Comparison of ENCODE assay signal across 9 mouse cellular contexts in the genomic region with DNA sequence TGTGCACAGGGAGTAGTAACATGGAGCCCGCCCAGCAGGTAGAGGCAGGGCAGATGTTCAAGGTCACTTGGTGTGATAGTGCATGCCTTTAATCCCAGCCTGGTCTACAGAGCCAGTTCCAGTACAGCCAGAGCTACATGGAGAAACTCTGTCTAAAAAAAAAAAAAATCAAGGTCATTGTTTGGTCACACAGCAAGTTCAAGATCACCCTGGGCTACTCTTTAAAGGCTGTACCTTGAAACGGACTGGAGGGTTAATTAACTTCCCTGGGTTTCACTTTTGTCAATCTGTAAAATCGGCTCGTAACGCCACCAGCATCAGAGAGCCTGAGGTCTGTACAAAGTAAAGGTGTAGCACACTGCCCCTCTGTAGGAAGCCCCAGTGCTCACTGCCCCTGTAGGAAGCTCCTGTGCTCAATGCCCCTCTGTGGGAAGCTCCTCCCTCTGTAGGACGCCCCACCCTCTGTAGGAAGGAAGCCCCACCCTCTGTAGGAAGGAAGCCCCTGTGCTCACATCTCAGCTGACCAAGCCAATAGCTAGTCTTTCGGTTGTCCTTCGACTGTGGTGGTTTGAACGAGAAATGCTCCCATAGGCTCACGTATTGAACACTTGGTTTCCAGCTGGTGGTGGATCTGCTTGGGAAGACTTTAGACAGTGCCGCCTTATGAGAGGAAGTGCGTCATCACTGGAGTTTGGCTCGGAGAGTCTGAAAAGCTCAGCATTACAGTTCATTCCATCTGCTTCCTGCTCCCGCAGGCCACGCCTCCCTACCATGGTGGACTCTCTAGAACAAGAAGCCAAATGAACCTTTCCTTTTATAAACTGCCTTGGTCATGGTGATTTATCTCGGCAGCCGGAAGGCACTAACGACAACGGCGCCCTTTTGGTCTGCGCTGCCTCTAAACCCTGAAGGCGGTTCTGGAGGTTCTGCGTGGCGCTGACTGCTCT. TPM values are rescaled to one million over a fixed set of nuclear protein-coding genes. Genes with fewer than 3 reads are reported as not detected.
A peak's percentile ranks its signal among the peaks of the same experiment; 100 is the strongest.
DNase-seq lines count a peak whose midpoint lies in the region; ATAC-seq and TF ChIP-seq lines count a peak whose summit lies in the region.
"Had no signal": no experiment of that assay in that cellular context is flagged by ENCODE, and none has a peak within 500 bp of the region (broad histone marks: within the 10 kb centered on the region; RNA-seq: fewer than 3 reads in every experiment).

No protein-coding gene starts in this region.

- no peaks in the 10 kb centered on the region for H3K36me3 ChIP-seq in lung, embryonic 14.5 days (ENCODE audit: insufficient read depth)
- no peaks in the 10 kb centered on the region for H3K36me3 ChIP-seq in midbrain, embryonic 13.5 days

- no peak for TF ChIP-seq CTCF in lung, embryonic 14.5 days (IDR thresholded peaks at IDR 0.05; ENCODE audit: low read depth)

- no peaks in the 10 kb centered on the region for H3K27me3 ChIP-seq in lung, embryonic 14.5 days (ENCODE audit: insufficient read depth, low read length)
- 0 out of 2 replicates have a peak, but pooled peaks cover 8% of the 10 kb centered on the region for H3K27me3 ChIP-seq in midbrain, embryonic 13.5 days

- H3K4me3 ChIP-seq in lung, embryonic 14.5 days (ENCODE audit: low read depth, low read length): no peak overlapping the region
- no peak overlapping the region for H3K4me3 ChIP-seq in midbrain, embryonic 13.5 days (replicated peaks)

- no peak overlapping the region for H3K27ac ChIP-seq in lung, embryonic 14.5 days (ENCODE audit: low read depth)
- H3K27ac ChIP-seq in midbrain, embryonic 13.5 days: no peak overlapping the region

- WGBS in lung, embryonic 14.5 days: 56% methylated on average over 24 of the region's 24 CpGs
- 70% methylated on average over 24 of the region's 24 CpGs for WGBS in midbrain, embryonic 13.5 days

- H3K4me1 ChIP-seq in lung, embryonic 14.5 days (ENCODE audit: insufficient read depth): no peaks in the 10 kb centered on the region
- peaks cover 2% of the 10 kb centered on the region for H3K4me1 ChIP-seq in midbrain, embryonic 13.5 days (replicated peaks)

- peak; percentile 58 for DNase-seq in lung, embryonic 14.5 days
- DNase-seq in lung, postnatal 25 days (ENCODE audit: low spot score): no peak
- no peak for DNase-seq in cerebellum, postnatal 36 days
- DNase-seq: adrenal gland, postnatal 25 days had no signal

- peak overlapping the region; percentile 21; the same call in 1 of the 2 replicates for H3K4me2 ChIP-seq in lung, embryonic 14.5 days
- no peak overlapping the region for H3K4me2 ChIP-seq in midbrain, embryonic 13.5 days (replicated peaks)

- peak; percentile 75 for ATAC-seq in lung, embryonic 14.5 days (ENCODE audit: insufficient read depth)
- peak; percentile 70 for ATAC-seq in activated CD4-positive, CD25-positive, alpha-beta regulatory T cell, adult 4 months
- ATAC-seq in inflammation-experienced regulatory T-cells, adult 6 months: peak; percentile 97
- peak; percentile 31; the same call in 1 of the 2 replicates for ATAC-seq in neutrophil, adult 5-6 weeks (ENCODE audit: extremely low read depth, insufficient number of reproducible peaks, low FRiP score, poor library complexity, severe bottlenecking)
- ATAC-seq in midbrain, embryonic 13.5 days: no peak

- no peak overlapping the region for H3K9ac ChIP-seq in lung, embryonic 14.5 days
- H3K9ac ChIP-seq in midbrain, embryonic 13.5 days (replicated peaks): no peak overlapping the region

- no peaks in the 10 kb centered on the region for H3K9me3 ChIP-seq in lung, embryonic 14.5 days (ENCODE audit: low read depth, low read length)
- 0 out of 2 replicates have a peak, but pooled peaks cover 4% of the 10 kb centered on the region for H3K9me3 ChIP-seq in midbrain, embryonic 13.5 days

RNA-seq across cellular contexts. Expression of a gene that starts 18.7 kb away (rescaled TPM):
- polyA plus RNA-seq in lung, embryonic 14.5 days (2014; fragmentation: Nextera tagmentation; extraction: Ambion mirVana): 0.04 TPM in 1 of 2 replicates, not detected in the other
- polyA plus RNA-seq in activated CD4-positive, CD25-positive, alpha-beta regulatory T cell, adult 4 months (2017; shearing (Covaris generic)): not detected
- polyA plus RNA-seq in inflammation-experienced regulatory T-cells, adult 6 months (2017; shearing (Covaris generic)): not detected
- total RNA-seq in neutrophil, adult 5-6 weeks (2017): not detected in 2 replicates
- 0.24 and 0.44 TPM in 2 replicates for polyA plus RNA-seq in midbrain, embryonic 13.5 days (2015; fragmentation: Nextera tagmentation; extraction: Ambion mirVana)
- total RNA-seq: adrenal gland, postnatal 25 days; left cerebral cortex, adult 18-20 months had no signal

RNA-seq across cellular contexts. Expression of a gene that starts 57.4 kb away (rescaled TPM):
- polyA plus RNA-seq in lung, embryonic 14.5 days (2014; fragmentation: Nextera tagmentation; extraction: Ambion mirVana): not detected in 2 replicates
- polyA plus RNA-seq in activated CD4-positive, CD25-positive, alpha-beta regulatory T cell, adult 4 months (2017; shearing (Covaris generic)): not detected
- not detected for polyA plus RNA-seq in inflammation-experienced regulatory T-cells, adult 6 months (2017; shearing (Covaris generic))
- total RNA-seq in neutrophil, adult 5-6 weeks (2017): not detected in 2 replicates
- polyA plus RNA-seq in midbrain, embryonic 13.5 days (2015; fragmentation: Nextera tagmentation; extraction: Ambion mirVana): not detected in 2 replicates
- total RNA-seq: adrenal gland, postnatal 25 days; left cerebral cortex, adult 18-20 months had no signal
